Mouse (Mus musculus) cerebellum, adult 2 months (tissue): ENCODE data around the gene Kcng1.

Source experiments
- CTCF ChIP-seq: fragments of 200-500 bp; IDR thresholded peaks from 2 replicates; pipeline ENCODE4 v1.5.1; 2011; ENCODE audit warnings: low read depth, mild to moderate bottlenecking, control low read depth, low read length, moderate library complexity, borderline replicate concordance; ENCODE audit not compliant: insufficient read depth
- POLR2A ChIP-seq: fragments of 200-500 bp; IDR thresholded peaks from 2 replicates; pipeline ENCODE4 v1.6.1; 2011; ENCODE audit warnings: low read length, control low read depth, borderline replicate concordance; ENCODE audit not compliant: insufficient read depth

- no peak for TF ChIP-seq POLR2A
- TF ChIP-seq CTCF = no peak
Measured at GRCm38 (mm10) chr2:168248167-168248855, 33.2 kb downstream of the Kcng1 start.
